Mouse (Mus musculus): ENCODE results near the gene Kif2c. TPM values are rescaled to one million over a fixed set of nuclear protein-coding genes. Genes with fewer than 3 reads are reported as not detected.

Gene Kif2c
- total and polyA plus RNA-seq, 2 experiments from 2014 or later = 4.4 to 9.1 TPM

- no peaks in the 10 kb centered on the region for H3K9me3 ChIP-seq (ENCODE audit: low read length)
- no peaks in the 10 kb centered on the region for H3K4me1 ChIP-seq (ENCODE audit: insufficient read depth)
- H3K4me3 ChIP-seq (ENCODE audit: low read depth, low read length) = no peak overlapping the region
- H3K27ac ChIP-seq (ENCODE audit: low read depth, low read length) = no peak overlapping the region
- H3K27me3 ChIP-seq (ENCODE audit: insufficient read depth, low read length) = no peaks in the 10 kb centered on the region
- H3K9ac ChIP-seq = no peak overlapping the region
- no peak overlapping the region for H3K4me2 ChIP-seq (ENCODE audit: low read depth)
- peaks cover 42% of the 10 kb centered on the region for H3K36me3 ChIP-seq (ENCODE audit: insufficient read depth)
- WGBS = 71% methylated on average over 24 of the region's 24 CpGs
- DNase-seq = no peak
- ATAC-seq = no peak
- TF ChIP-seq CTCF (IDR thresholded peaks at IDR 0.05; ENCODE audit: low read depth) = no peak
Measured at GRCm38 (mm10) chr4:117148815-117149214, 33.6 kb downstream of the Kif2c start.

- no peak for DNase-seq
- TF ChIP-seq CTCF (IDR thresholded peaks at IDR 0.05; ENCODE audit: low read depth) = no peak
- Histone ChIP-seq H3K9ac (no peak overlapping the region), H3K4me3 (ENCODE audit: low read depth, low read length) (no peak overlapping the region), H3K27ac (ENCODE audit: low read depth, low read length) (no peak overlapping the region), H3K4me2 (ENCODE audit: low read depth) (no peak overlapping the region), H3K36me3 (ENCODE audit: insufficient read depth) (peaks cover 36% of the 10 kb centered on the region), H3K27me3 (ENCODE audit: insufficient read depth, low read length) (no peaks in the 10 kb centered on the region), H3K4me1 (ENCODE audit: insufficient read depth) (no peaks in the 10 kb centered on the region), H3K9me3 (ENCODE audit: low read length) (no peaks in the 10 kb centered on the region)
- ATAC-seq = no peak
- WGBS = 85% methylated on average over 18 of the region's 18 CpGs
Measured at GRCm38 (mm10) chr4:117148047-117148713, 34.3 kb downstream of the Kif2c start.

GRCm38 (mm10) chr4:117146176-117146575 lies 36.3 kb downstream of the Kif2c start:
- Histone ChIP-seq H3K4me2 (ENCODE audit: low read depth) (no peak overlapping the region), H3K27ac (ENCODE audit: low read depth, low read length) (no peak overlapping the region), H3K36me3 (ENCODE audit: insufficient read depth) (peaks cover 19% of the 10 kb centered on the region), H3K9me3 (ENCODE audit: low read length) (no peaks in the 10 kb centered on the region), H3K27me3 (ENCODE audit: insufficient read depth, low read length) (no peaks in the 10 kb centered on the region), H3K9ac (no peak overlapping the region), H3K4me3 (ENCODE audit: low read depth, low read length) (no peak overlapping the region), H3K4me1 (ENCODE audit: insufficient read depth) (no peaks in the 10 kb centered on the region)
- ATAC-seq = peak; percentile 19; the same call in 1 of the 2 replicates
- 31% methylated on average over 15 of the region's 15 CpGs for WGBS
- peak; percentile 68 for DNase-seq
- peak; percentile 81 for TF ChIP-seq CTCF (IDR thresholded peaks at IDR 0.05; ENCODE audit: low read depth)

- Histone ChIP-seq H3K27me3 (ENCODE audit: insufficient read depth, low read length) (no peaks in the 10 kb centered on the region), H3K36me3 (ENCODE audit: insufficient read depth) (peaks cover 11% of the 10 kb centered on the region), H3K27ac (ENCODE audit: low read depth, low read length) (no peak overlapping the region), H3K4me3 (ENCODE audit: low read depth, low read length) (no peak overlapping the region), H3K9me3 (ENCODE audit: low read length) (no peaks in the 10 kb centered on the region), H3K9ac (no peak overlapping the region), H3K4me1 (ENCODE audit: insufficient read depth) (no peaks in the 10 kb centered on the region), H3K4me2 (ENCODE audit: low read depth) (no peak overlapping the region)
- TF ChIP-seq CTCF (IDR thresholded peaks at IDR 0.05; ENCODE audit: low read depth) = no peak
- 93% methylated on average over 13 of the region's 13 CpGs for WGBS
- DNase-seq (no peak), ATAC-seq (no peak)
Measured at GRCm38 (mm10) chr4:117145248-117145647, 37.2 kb downstream of the Kif2c start.

GRCm38 (mm10) chr4:117143023-117143422 lies 39.4 kb downstream of the Kif2c start:
- no peaks in the 10 kb centered on the region for H3K36me3 ChIP-seq (ENCODE audit: insufficient read depth)
- ATAC-seq = no peak
- no peak for DNase-seq
- no peaks in the 10 kb centered on the region for H3K4me1 ChIP-seq (ENCODE audit: insufficient read depth)
- WGBS = 74% methylated on average over 7 of the region's 7 CpGs
- H3K4me3 ChIP-seq (ENCODE audit: low read depth, low read length) = no peak overlapping the region
- H3K27me3 ChIP-seq (ENCODE audit: insufficient read depth, low read length) = no peaks in the 10 kb centered on the region
- no peak overlapping the region for H3K9ac ChIP-seq
- H3K9me3 ChIP-seq (ENCODE audit: low read length) = no peaks in the 10 kb centered on the region
- no peak overlapping the region for H3K4me2 ChIP-seq (ENCODE audit: low read depth)
- TF ChIP-seq CTCF (IDR thresholded peaks at IDR 0.05; ENCODE audit: low read depth) = no peak
- H3K27ac ChIP-seq (ENCODE audit: low read depth, low read length) = no peak overlapping the region

- ATAC-seq (no peak), DNase-seq (peak; percentile 34)
- H3K4me1 ChIP-seq (ENCODE audit: insufficient read depth) = no peaks in the 10 kb centered on the region
- H3K36me3 ChIP-seq (ENCODE audit: insufficient read depth) = no peaks in the 10 kb centered on the region
- no peak overlapping the region for H3K9ac ChIP-seq
- TF ChIP-seq CTCF (IDR thresholded peaks at IDR 0.05; ENCODE audit: low read depth) = peak; percentile 44
- H3K27ac ChIP-seq (ENCODE audit: low read depth, low read length) = no peak overlapping the region
- 42% methylated on average over 4 of the region's 4 CpGs for WGBS
- H3K27me3 ChIP-seq (ENCODE audit: insufficient read depth, low read length) = no peaks in the 10 kb centered on the region
- H3K4me2 ChIP-seq (ENCODE audit: low read depth) = no peak overlapping the region
- no peaks in the 10 kb centered on the region for H3K9me3 ChIP-seq (ENCODE audit: low read length)
- no peak overlapping the region for H3K4me3 ChIP-seq (ENCODE audit: low read depth, low read length)
Measured at GRCm38 (mm10) chr4:117140613-117141012, 41.8 kb downstream of the Kif2c start.

- peak; percentile 33; the same call in 1 of the 2 replicates for ATAC-seq
- Histone ChIP-seq H3K4me1 (ENCODE audit: insufficient read depth) (no peaks in the 10 kb centered on the region), H3K9ac (no peak overlapping the region), H3K27ac (ENCODE audit: low read depth, low read length) (no peak overlapping the region), H3K9me3 (ENCODE audit: low read length) (no peaks in the 10 kb centered on the region), H3K4me2 (ENCODE audit: low read depth) (no peak overlapping the region), H3K36me3 (ENCODE audit: insufficient read depth) (no peaks in the 10 kb centered on the region), H3K4me3 (ENCODE audit: low read depth, low read length) (no peak overlapping the region), H3K27me3 (ENCODE audit: insufficient read depth, low read length) (no peaks in the 10 kb centered on the region)
- WGBS = 0% methylated on average over 2 of the region's 2 CpGs
- DNase-seq = peak; percentile 49
- TF ChIP-seq CTCF (IDR thresholded peaks at IDR 0.05; ENCODE audit: low read depth) = peak; percentile 76
Measured at GRCm38 (mm10) chr4:117139217-117139612, 43.2 kb downstream of the Kif2c start.
